Mouse (Mus musculus) forebrain, embryonic 16.5 days (tissue): ENCODE results near the gene Kirrel3. TPM values are rescaled to one million over a fixed set of nuclear protein-coding genes. Genes with fewer than 3 reads are reported as not detected.

Experiments
- ATAC-seq: fragments of 200-750 bp; cut with Nextera tagmentation; 2 replicates; pipeline ENCODE4 v1.8.0; 2017; ENCODE audit warnings: mild to moderate bottlenecking, moderate library complexity
- H3K27ac ChIP-seq: fragments of 300-500 bp; sonication (generic); 2 replicates; pipeline ENCODE4 v1.5.1; 2014; ENCODE audit warnings: low read length, control low read depth
- H3K27me3 ChIP-seq: fragments of 300-500 bp; sonication (generic); replicated peaks from 2 replicates; pipeline ENCODE4 v1.6.1; 2014; ENCODE audit warnings: low read length; ENCODE audit not compliant: control insufficient read depth, insufficient read depth
- H3K36me3 ChIP-seq: fragments of 300-500 bp; sonication (generic); 2 replicates; pipeline ENCODE4 v1.6.1; 2014; ENCODE audit not compliant: control insufficient read depth, insufficient read depth
- H3K4me1 ChIP-seq: fragments of 300-500 bp; sonication (generic); replicated peaks from 2 replicates; pipeline ENCODE4 v1.6.1; 2014; ENCODE audit warnings: low read length; ENCODE audit not compliant: control insufficient read depth, insufficient read depth
- H3K4me2 ChIP-seq: fragments of 300-500 bp; sonication (generic); 2 replicates; pipeline ENCODE4 v1.6.1; 2014; ENCODE audit warnings: mild to moderate bottlenecking, low read length, control low read depth
- H3K4me3 ChIP-seq: fragments of 300-500 bp; sonication (generic); replicated peaks from 2 replicates; pipeline ENCODE4 v1.5.1; 2014; ENCODE audit warnings: mild to moderate bottlenecking, low read length, control low read depth
- H3K9ac ChIP-seq: fragments of 300-500 bp; sonication (generic); replicated peaks from 2 replicates; pipeline ENCODE4 v1.6.1; 2014; ENCODE audit warnings: low read depth, low read length, control low read depth
- H3K9me3 ChIP-seq: fragments of 300-500 bp; sonication (generic); 2 replicates; pipeline ENCODE4 v1.6.1; 2016; ENCODE audit warnings: low read length; ENCODE audit not compliant: control insufficient read depth
- WGBS: fragments of 180-500 bp; shearing (Covaris S2); extraction: QIAGEN DNeasy Blood & Tissue Kit; methylation state at CpG from one replicate; pipeline ENCODE4 v1.1.7; 2014; 5-methylcytosine and 5-hydroxymethylcytosine counted together
- polyA plus RNA-seq: library from polyadenylated mRNA; unstranded; fragments of >200 nt; fragmentation: Nextera tagmentation; extraction: Ambion mirVana; gene quantifications from 2 replicates; pipeline ENCODE4 v1.2.1, GENCODE M21; 2015

Kirrel3 gene
- polyA plus RNA-seq, 1 experiment from 2014 or later, result 62.7 TPM

GRCm38 (mm10) chr9:34574611-34575010 is 88.9 kb downstream of the Kirrel3 start:
- no peaks in the 10 kb centered on the region for H3K27me3 ChIP-seq
- no peak overlapping the region for H3K9ac ChIP-seq
- WGBS, result 80% methylated on average over 6 of the region's 6 CpGs
- no peaks in the 10 kb centered on the region for H3K36me3 ChIP-seq
- H3K9me3 ChIP-seq, result no peaks in the 10 kb centered on the region
- no peak overlapping the region for H3K4me3 ChIP-seq
- no peak overlapping the region for H3K27ac ChIP-seq
- ATAC-seq, result no peak
- no peak overlapping the region for H3K4me2 ChIP-seq
- peaks cover 6% of the 10 kb centered on the region; the same call in 1 of the 2 replicates for H3K4me1 ChIP-seq

GRCm38 (mm10) chr9:34579174-34579573 is 93.5 kb downstream of the Kirrel3 start:
- no peaks in the 10 kb centered on the region for H3K27me3 ChIP-seq
- peaks cover 11% of the 10 kb centered on the region for H3K4me1 ChIP-seq
- no peak overlapping the region for H3K27ac ChIP-seq
- no peak overlapping the region for H3K4me3 ChIP-seq
- H3K36me3 ChIP-seq, result no peaks in the 10 kb centered on the region
- ATAC-seq, result no peak
- WGBS, result 80% methylated on average over 6 of the region's 6 CpGs
- no peaks in the 10 kb centered on the region for H3K9me3 ChIP-seq
- H3K9ac ChIP-seq, result no peak overlapping the region
- H3K4me2 ChIP-seq, result no peak overlapping the region

- WGBS, result 67% methylated on average over 1 of the region's 1 CpGs
- no peak overlapping the region for H3K27ac ChIP-seq
- no peak for ATAC-seq
These were observed 94.4 kb downstream of the Kirrel3 start for GRCm38 (mm10) chr9:34580059-34580458.

GRCm38 (mm10) chr9:34582496-34582895 is 96.8 kb downstream of the Kirrel3 start:
- no peaks in the 10 kb centered on the region for H3K9me3 ChIP-seq
- 76% methylated on average over 1 of the region's 1 CpGs for WGBS
- H3K36me3 ChIP-seq, result no peaks in the 10 kb centered on the region
- H3K9ac ChIP-seq, result no peak overlapping the region
- H3K4me1 ChIP-seq, result peaks cover 10% of the 10 kb centered on the region
- no peak for ATAC-seq
- no peak overlapping the region for H3K4me2 ChIP-seq
- no peak overlapping the region for H3K27ac ChIP-seq
- H3K4me3 ChIP-seq, result no peak overlapping the region
- H3K27me3 ChIP-seq, result no peaks in the 10 kb centered on the region

More at GRCm38 (mm10) chr9:34580059-34580458, 94.4 kb downstream of the Kirrel3 start:
- Histone ChIP-seq H3K9me3 (no peaks in the 10 kb centered on the region), H3K4me2 (no peak overlapping the region), H3K27me3 (no peaks in the 10 kb centered on the region), H3K36me3 (no peaks in the 10 kb centered on the region), H3K9ac (no peak overlapping the region), H3K4me1 (peaks cover 10% of the 10 kb centered on the region), H3K4me3 (no peak overlapping the region)

GRCm38 (mm10) chr9:34585487-34585886 is 99.8 kb downstream of the Kirrel3 start:
- no peak overlapping the region for H3K4me3 ChIP-seq
- no peak overlapping the region for H3K4me2 ChIP-seq
- 51% methylated on average over 2 of the region's 2 CpGs for WGBS
- no peak overlapping the region for H3K9ac ChIP-seq
- H3K36me3 ChIP-seq, result no peaks in the 10 kb centered on the region
- no peak for ATAC-seq
- no peaks in the 10 kb centered on the region for H3K9me3 ChIP-seq
- no peaks in the 10 kb centered on the region for H3K27me3 ChIP-seq
- no peak overlapping the region for H3K27ac ChIP-seq
- peaks cover 7% of the 10 kb centered on the region for H3K4me1 ChIP-seq

- no peak overlapping the region for H3K9ac ChIP-seq
- no peak overlapping the region for H3K4me2 ChIP-seq
- WGBS, result 53% methylated on average over 2 of the region's 2 CpGs
- peaks cover 7% of the 10 kb centered on the region for H3K4me1 ChIP-seq
- no peak overlapping the region for H3K4me3 ChIP-seq
- H3K9me3 ChIP-seq, result no peaks in the 10 kb centered on the region
- no peaks in the 10 kb centered on the region for H3K36me3 ChIP-seq
- ATAC-seq, result no peak
- H3K27ac ChIP-seq, result no peak overlapping the region
- no peaks in the 10 kb centered on the region for H3K27me3 ChIP-seq
These were observed 100.4 kb downstream of the Kirrel3 start for GRCm38 (mm10) chr9:34586080-34586479.

GRCm38 (mm10) chr9:34589799-34590198 is 104.1 kb downstream of the Kirrel3 start:
- Histone ChIP-seq H3K4me2 (no peak overlapping the region), H3K27me3 (no peaks in the 10 kb centered on the region), H3K9ac (no peak overlapping the region), H3K27ac (no peak overlapping the region), H3K4me3 (no peak overlapping the region), H3K36me3 (no peaks in the 10 kb centered on the region), H3K4me1 (peaks cover 6% of the 10 kb centered on the region), H3K9me3 (no peaks in the 10 kb centered on the region)
- ATAC-seq, result no peak
- WGBS, result 56% methylated on average over 1 of the region's 1 CpGs

- no peaks in the 10 kb centered on the region for H3K9me3 ChIP-seq
- no peak overlapping the region for H3K9ac ChIP-seq
- peak; percentile 61 for ATAC-seq
- no peaks in the 10 kb centered on the region for H3K36me3 ChIP-seq
- H3K4me3 ChIP-seq, result no peak overlapping the region
- H3K4me2 ChIP-seq, result no peak overlapping the region
- H3K4me1 ChIP-seq, result peaks cover 6% of the 10 kb centered on the region; the same call in 1 of the 2 replicates
- 39% methylated on average over 3 of the region's 3 CpGs for WGBS
- H3K27ac ChIP-seq, result peak overlapping the region; percentile 60; the same call in 1 of the 2 replicates
- no peaks in the 10 kb centered on the region for H3K27me3 ChIP-seq
These were observed 106.4 kb downstream of the Kirrel3 start for GRCm38 (mm10) chr9:34592073-34592610.

- Histone ChIP-seq H3K9me3 (no peaks in the 10 kb centered on the region), H3K27ac (no peak overlapping the region), H3K27me3 (no peaks in the 10 kb centered on the region), H3K4me3 (no peak overlapping the region), H3K36me3 (no peaks in the 10 kb centered on the region), H3K4me1 (peaks cover 6% of the 10 kb centered on the region; the same call in 1 of the 2 replicates), H3K4me2 (no peak overlapping the region), H3K9ac (no peak overlapping the region)
- 89% methylated on average over 4 of the region's 4 CpGs for WGBS
- ATAC-seq, result no peak
These were observed 108.2 kb downstream of the Kirrel3 start for GRCm38 (mm10) chr9:34593889-34594288.

GRCm38 (mm10) chr9:34600326-34600725 is 114.6 kb downstream of the Kirrel3 start:
- Histone ChIP-seq H3K4me1 (peaks cover 4% of the 10 kb centered on the region), H3K4me2 (no peak overlapping the region), H3K9ac (no peak overlapping the region), H3K4me3 (no peak overlapping the region), H3K27ac (no peak overlapping the region), H3K9me3 (no peaks in the 10 kb centered on the region), H3K27me3 (no peaks in the 10 kb centered on the region), H3K36me3 (no peaks in the 10 kb centered on the region)
- ATAC-seq, result no peak
- 80% methylated on average over 4 of the region's 4 CpGs for WGBS
